Mouse (Mus musculus): ENCODE measurements at regions not wholly inside any gene's neighbourhood (a gene's known extent, or its start where the extent isn't known, plus 50 kb on each side); places are given as distances from the start of the nearest gene placed in this dataset.

DNA sequence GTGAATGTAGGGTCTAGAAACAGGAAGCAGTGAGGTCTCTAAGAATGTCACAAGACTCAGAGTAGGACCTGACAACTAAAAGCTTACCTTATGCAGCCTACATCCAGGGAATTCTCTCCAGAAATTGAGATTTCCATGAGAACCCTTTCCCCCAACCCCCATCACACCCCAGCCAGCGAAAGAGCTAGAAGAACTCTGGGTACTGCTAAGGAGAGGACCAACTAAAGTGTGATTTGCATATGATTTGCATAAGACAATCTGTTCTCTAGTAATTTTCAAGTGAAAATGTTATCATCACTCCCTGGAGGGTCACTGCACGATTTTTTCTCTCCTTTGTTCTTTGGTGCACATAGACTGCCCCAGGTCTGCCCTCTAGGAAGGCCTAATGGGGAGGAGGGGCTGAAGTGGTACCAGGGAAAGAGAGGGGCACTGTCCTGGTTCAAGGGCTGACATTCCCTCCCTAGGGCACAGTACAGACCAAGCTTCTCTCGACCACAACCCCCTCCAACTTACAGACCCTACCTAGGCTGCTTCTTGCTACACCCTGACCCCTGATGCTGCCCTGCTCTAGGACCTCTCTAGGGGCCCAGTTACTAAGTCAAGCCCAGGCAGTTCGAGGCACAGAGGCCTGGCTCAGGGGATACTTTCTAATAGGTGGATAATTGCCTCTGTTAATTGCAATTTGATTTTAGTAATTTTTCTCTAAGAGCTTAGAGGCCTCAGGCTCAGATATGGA is 77.4 kb upstream of the Pja1 start:
- DNase-seq (ENCODE audit: low spot score in 2 of 2), result no peak

DNA sequence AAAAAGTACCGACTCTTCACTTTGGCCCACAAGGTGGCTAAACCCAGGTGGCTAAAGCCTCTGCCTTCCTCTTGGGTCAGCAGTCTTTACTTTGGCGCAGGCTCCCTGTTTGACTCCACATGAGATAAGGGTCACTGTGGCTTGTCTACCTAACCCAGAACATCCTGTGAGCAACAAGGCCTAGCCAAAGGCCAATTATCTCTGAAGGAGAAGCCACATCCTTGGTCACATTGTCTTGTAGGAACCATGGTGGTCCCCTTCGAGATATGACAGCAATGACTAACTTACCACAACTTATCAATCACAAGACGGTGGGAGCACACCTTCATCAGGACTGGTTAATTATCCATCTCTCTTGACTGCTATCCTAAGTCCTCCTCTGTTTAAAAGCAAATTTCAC is 73.3 kb upstream of the Pja1 start:
- no peak for DNase-seq (ENCODE audit: low spot score in 2 of 2)

DNA sequence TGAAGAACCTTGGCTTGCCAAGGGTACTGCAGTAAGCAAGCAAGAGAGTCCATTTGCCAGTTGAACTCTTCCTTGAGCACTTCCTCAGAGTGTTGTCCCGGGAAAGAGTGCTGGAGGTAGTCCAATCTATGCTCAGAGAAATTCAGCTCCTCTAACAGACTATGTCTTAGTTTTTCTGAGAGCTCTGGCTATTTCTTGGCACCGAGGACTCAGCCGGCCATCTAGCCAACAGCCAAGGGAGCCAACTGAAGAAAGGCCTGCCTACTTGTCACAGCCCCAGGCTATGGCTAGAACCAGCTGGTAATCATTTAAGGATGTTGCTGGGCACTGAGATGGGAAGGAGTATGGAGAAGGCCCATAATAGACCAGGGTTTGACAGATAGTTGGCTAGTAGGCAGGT is 70.8 kb upstream of the Pja1 start:
- no peak for DNase-seq (ENCODE audit: low spot score in 2 of 2)

DNA sequence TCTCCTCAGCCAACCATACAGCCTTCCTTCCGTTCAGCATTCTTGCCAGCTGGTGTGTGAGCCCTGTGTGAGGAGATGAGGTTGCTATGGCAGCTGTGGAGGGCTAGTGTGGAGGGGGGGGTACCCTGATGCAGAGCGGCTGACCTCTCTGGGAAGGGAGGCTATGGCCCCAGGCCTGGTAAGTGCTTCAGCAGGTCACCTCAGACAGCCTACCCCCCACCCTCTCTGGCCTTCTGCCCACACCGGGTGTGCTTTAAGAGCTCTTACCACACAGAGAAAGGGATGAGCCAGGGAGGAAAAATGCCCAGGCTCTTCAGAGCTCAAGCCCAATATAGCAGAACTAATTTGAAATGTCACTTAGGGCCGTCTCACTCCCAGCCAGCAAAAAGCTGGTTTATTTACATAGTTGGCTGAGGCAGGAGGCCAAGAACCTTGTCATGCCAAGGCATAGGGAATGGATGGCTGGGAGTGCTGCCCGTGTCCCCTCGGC is 69.1 kb upstream of the Pja1 start:
- no peak for DNase-seq (ENCODE audit: low spot score in 2 of 2)

DNA sequence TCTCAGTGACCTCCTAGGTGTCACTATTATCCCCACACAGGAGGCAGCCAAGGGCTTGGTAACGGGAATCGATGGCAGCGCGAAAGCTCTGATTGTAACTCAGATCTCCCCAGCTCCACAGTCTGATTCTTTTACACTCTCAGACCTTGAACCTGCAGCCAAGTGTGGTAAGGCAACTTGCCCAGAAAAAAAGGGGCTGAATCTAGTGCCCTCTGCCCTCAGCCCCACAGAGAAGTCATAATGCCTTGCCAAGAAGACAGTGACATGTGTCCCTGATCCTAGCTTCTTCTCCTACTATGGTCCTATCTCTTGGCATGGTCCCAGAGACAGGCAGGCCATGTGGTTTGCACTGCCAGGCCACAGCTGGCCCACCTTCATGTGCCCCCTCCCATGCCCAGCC is 68.6 kb upstream of the Pja1 start:
- DNase-seq (ENCODE audit: low spot score in 2 of 2), result no peak

DNA sequence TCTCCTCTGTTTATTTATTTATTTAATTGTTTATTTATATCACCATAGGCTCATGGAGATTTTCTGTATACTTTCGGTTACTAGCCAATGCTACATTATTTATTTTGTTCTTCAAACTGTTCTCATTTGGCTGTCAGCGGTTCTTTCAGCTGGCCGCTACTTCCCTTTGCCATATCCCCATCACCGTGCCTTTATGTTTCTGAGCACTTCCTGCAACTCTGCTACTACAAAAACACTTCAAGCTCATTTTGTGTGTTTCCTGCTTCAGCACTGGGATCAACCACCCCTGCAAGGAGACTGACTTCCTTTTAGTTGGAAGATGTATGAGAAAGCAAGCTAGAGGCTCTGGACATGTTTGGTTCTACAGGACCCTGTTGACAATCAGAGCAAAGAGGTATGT is 66.7 kb upstream of the Pja1 start:
- no peak for DNase-seq (ENCODE audit: low spot score in 2 of 2)

DNA sequence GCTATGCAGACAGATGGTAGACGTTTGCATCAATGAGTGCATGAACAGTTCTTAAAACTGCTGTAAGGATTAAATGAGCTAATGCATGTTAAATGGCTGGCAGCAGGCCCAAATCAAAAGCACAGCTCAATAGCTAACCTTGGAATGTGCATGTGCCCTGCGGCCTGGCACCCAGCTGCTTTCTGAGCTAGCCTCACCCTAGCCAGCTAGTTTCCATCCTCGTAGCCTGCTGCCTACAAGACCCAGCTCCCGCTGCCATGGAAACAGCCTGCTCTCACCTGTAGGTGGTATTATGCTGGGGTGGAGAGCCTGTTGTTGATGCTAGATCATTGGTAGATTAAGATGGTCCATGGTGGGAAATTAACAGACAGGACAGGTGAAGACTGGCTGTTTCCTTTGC is 63.8 kb upstream of the Pja1 start:
- no peak for DNase-seq (ENCODE audit: low spot score in 2 of 2)

DNA sequence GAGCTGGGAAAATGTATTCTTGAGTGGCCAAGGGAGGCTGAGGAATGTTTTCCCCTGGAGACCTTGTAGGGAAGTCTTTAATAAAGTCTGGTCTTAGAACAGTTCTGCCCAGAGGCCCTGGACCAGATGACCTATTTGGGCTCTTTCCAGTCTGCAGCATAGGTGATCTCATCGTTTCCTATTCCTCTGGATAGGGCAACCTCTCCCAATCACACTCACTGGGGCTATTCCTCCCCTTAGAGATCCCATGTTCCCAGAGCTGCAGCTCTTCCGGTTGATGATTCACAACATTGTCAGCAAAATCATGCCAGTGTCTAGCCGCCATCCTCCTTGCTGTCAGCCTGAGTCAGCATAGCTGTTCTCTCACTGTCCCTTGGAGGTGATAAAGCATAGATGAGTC is 60.1 kb upstream of the Pja1 start:
- no peak for DNase-seq (ENCODE audit: low spot score in 2 of 2)

DNA sequence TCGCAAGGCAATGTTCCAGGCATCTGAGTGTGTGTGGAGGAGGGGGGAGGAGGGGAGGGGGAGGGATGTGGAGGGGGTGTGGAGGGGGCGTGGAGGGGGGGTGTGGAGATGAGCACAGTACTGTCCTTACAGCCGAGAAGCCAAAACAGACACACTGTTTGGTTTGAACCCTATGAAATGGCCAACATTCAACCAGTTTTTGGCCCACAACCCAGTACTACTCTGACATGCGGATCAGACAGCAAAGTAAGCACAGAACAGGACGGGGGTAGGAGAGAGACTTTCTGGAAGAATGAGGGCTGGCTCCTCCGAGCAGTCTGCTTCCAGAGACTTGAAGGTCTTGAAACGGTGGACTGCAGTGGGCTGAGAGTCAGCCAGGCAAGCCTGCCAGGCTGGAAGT is 59.4 kb upstream of the Pja1 start:
- DNase-seq (ENCODE audit: low spot score in 2 of 2), result no peak

DNA sequence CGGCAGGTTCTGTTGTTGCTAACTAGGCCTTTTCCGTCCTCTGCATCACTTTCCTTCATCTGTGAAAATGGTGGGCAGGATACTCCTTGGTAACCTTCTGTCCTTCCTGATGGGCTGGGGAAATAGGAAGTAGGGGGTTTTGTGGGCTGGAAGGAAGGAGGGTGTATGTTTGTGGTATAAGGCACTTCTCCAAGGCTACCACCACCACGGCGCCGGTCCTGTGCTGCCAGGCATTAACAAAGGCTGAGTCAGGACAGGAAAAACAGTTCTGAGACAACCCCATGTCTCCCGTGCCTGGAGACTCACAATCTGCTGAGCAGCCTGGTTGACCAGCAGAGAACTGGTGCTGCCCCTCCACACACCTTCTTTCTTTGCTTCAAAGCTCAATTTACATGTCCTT is 52.2 kb upstream of the Pja1 start:
- no peak for DNase-seq (ENCODE audit: low spot score in 2 of 2)

DNA sequence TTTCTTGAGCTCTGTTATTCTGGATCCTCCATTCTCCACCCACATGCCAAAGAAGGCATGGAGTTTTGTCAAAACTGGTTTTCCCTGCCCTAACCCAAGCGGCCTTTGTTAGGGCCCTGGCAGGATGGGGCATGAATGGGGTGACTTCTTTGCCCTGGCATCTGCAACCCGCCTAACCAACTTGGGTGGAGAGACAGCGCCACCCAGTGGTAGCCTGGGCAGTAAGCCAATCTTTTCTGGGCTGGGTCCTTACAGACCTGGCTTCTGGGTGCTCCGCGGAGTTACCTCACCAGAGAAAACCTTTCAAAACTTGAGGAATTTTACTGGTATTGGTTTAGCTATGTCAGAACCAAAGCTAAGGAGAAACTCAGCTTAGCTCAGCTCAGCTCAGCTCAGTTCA is 51.8 kb upstream of the Pja1 start:
- DNase-seq (ENCODE audit: low spot score in 2 of 2), result peak; percentile 29 to 44

DNA sequence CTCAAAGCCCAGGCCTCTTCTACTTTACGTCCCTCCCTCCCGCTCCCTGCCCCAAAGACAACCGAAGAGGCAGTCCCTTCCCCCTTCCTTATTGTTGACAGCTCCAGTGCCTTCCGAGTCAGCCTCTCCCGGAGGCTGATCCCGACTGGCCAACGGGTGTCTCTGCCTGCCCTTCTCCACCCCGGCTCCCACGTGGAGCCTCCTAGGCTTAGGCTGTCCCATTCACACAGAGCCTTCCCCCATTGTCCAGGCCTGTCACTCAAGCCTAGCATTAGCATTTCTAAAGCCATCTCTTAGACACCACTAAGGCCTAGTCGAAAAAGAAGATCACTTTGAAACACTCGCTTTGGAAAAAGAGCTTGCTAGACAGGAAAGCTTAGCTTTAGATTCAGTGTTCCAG is 51.2 kb upstream of the Pja1 start:
- DNase-seq (ENCODE audit: low spot score in 2 of 2), result no peak

DNA sequence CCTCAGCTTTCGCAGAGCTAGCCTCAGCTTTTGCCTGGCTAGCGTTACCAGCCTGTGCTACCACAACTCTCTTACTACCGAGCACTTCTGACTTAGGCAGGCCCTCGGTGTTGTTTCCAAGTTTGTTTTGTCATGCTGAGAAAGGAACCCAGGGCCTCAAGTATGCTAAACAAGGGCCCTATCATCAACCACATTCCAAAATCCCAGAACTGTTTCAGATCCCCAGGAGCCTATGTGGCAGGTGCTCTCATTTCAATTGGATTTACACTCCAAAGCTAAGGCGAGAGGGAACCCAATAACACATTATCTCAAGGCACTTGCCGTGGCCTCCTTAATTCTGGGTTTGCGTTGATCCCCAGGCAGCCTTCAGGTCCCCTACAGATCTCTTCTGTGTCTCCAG is 50.8 kb upstream of the Pja1 start:
- no peak for DNase-seq (ENCODE audit: low spot score in 2 of 2)
